Mouse (Mus musculus) liver, postnatal 0 days (tissue): ENCODE results near the gene Lhfp. TPM values are rescaled to one million over a fixed set of nuclear protein-coding genes. Genes with fewer than 3 reads are reported as not detected.
A peak's percentile ranks its signal among the peaks of the same experiment; 100 is the strongest.

ENCODE experiments used
- ATAC-seq: fragments of 200-750 bp; cut with Nextera tagmentation; 2 replicates; pipeline ENCODE4 v1.8.0; 2017; ENCODE audit warnings: mild to moderate bottlenecking, moderate library complexity
- DNase-seq: peaks from one replicate; pipeline ENCODE4 v3.0.0-alpha.2; 2016
- H3K27ac ChIP-seq: fragments of 300-500 bp; sonication (generic); 2 replicates; pipeline ENCODE4 v1.5.1; 2014; ENCODE audit warnings: antibody characterized with exemption, moderate library complexity, mild to moderate bottlenecking, low read depth
- H3K27me3 ChIP-seq: fragments of 300-500 bp; sonication (generic); 2 replicates; pipeline ENCODE4 v1.6.1; 2014; ENCODE audit warnings: low read length, control low read depth, mixed read lengths; ENCODE audit not compliant: insufficient read depth
- H3K36me3 ChIP-seq: fragments of 300-500 bp; sonication (generic); replicated peaks from 2 replicates; pipeline ENCODE4 v1.6.1; 2014; ENCODE audit warnings: mild to moderate bottlenecking, control low read depth, low read length, moderate library complexity, mixed read lengths; ENCODE audit not compliant: insufficient read depth
- H3K4me1 ChIP-seq: fragments of 300-500 bp; sonication (generic); 2 replicates; pipeline ENCODE4 v1.6.1; 2014; ENCODE audit warnings: antibody characterized with exemption, mild to moderate bottlenecking, control low read depth; ENCODE audit not compliant: insufficient read depth
- H3K4me2 ChIP-seq: fragments of 300-500 bp; sonication (generic); 2 replicates; pipeline ENCODE4 v1.6.1; 2014; ENCODE audit warnings: low read depth, mild to moderate bottlenecking, low read length, moderate library complexity, mixed read lengths
- H3K4me3 ChIP-seq: fragments of 300-500 bp; sonication (generic); 2 replicates; pipeline ENCODE4 v1.5.1; 2014; ENCODE audit warnings: low read depth, low read length
- H3K9ac ChIP-seq: fragments of 300-500 bp; sonication (generic); replicated peaks from 2 replicates; pipeline ENCODE4 v1.6.1; 2014; ENCODE audit warnings: mild to moderate bottlenecking, moderate library complexity
- H3K9me3 ChIP-seq: fragments of 300-500 bp; sonication (generic); 2 replicates; pipeline ENCODE4 v1.6.1; 2016; ENCODE audit warnings: mild to moderate bottlenecking, control low read depth, low read length, mixed read lengths
- CTCF ChIP-seq: sonication (generic); IDR thresholded peaks from 2 replicates; pipeline ENCODE4 v1.5.1; 2016; ENCODE audit warnings: antibody characterized with exemption, low read depth
- EP300 ChIP-seq: IDR thresholded peaks from 2 replicates; pipeline ENCODE4 v1.6.1; 2016; ENCODE audit warnings: antibody characterized with exemption, low read depth, mild to moderate bottlenecking
- WGBS: fragments of 180-500 bp; shearing (Covaris S2); extraction: QIAGEN DNeasy Blood & Tissue Kit; methylation state at CpG from one replicate; pipeline ENCODE4 v1.1.7; 2014; ENCODE audit not compliant: insufficient replicate concordance; 5-methylcytosine and 5-hydroxymethylcytosine counted together
- polyA plus RNA-seq: library from polyadenylated mRNA; unstranded; fragments of >200 nt; fragmentation: Nextera tagmentation; extraction: Ambion mirVana; gene quantifications from 2 replicates; pipeline ENCODE4 v1.2.1, GENCODE M21; 2015

The Lhfp gene
- polyA plus RNA-seq, 1 experiment from 2014 or later = 10.4 TPM

- Histone ChIP-seq H3K4me2 (no peak overlapping the region), H3K36me3 (no peaks in the 10 kb centered on the region), H3K27ac (no peak overlapping the region), H3K9me3 (no peaks in the 10 kb centered on the region), H3K27me3 (no peaks in the 10 kb centered on the region), H3K4me3 (no peak overlapping the region), H3K4me1 (no peaks in the 10 kb centered on the region), H3K9ac (no peak overlapping the region)
- TF ChIP-seq EP300 = no peak
- TF ChIP-seq CTCF = no peak
- no peak for DNase-seq
- WGBS = 71% methylated on average over 4 of the region's 4 CpGs
- ATAC-seq = no peak
Observed at GRCm38 (mm10) chr3:53236471-53236870, 195.1 kb downstream of the Lhfp start.

- Histone ChIP-seq H3K4me1 (no peaks in the 10 kb centered on the region), H3K27ac (no peak overlapping the region), H3K27me3 (no peaks in the 10 kb centered on the region), H3K4me3 (no peak overlapping the region), H3K36me3 (no peaks in the 10 kb centered on the region), H3K9me3 (no peaks in the 10 kb centered on the region), H3K4me2 (no peak overlapping the region), H3K9ac (no peak overlapping the region)
- 81% methylated on average over 3 of the region's 3 CpGs for WGBS
- no peak for DNase-seq
- no peak for ATAC-seq
- TF ChIP-seq CTCF (0 out of 2 replicates have a peak, but pooled peaks have one; percentile 3), EP300 (no peak)
Observed at GRCm38 (mm10) chr3:53240150-53240549, 198.8 kb downstream of the Lhfp start.

GRCm38 (mm10) chr3:53245571-53246208 lies 204.4 kb downstream of the Lhfp start:
- H3K27ac ChIP-seq = no peak overlapping the region
- WGBS = 73% methylated on average over 9 of the region's 9 CpGs

GRCm38 (mm10) chr3:53247102-53247501 lies 205.8 kb downstream of the Lhfp start:
- no peak overlapping the region for H3K4me3 ChIP-seq
- H3K4me2 ChIP-seq = no peak overlapping the region
- DNase-seq (peak; percentile 44), ATAC-seq (no peak)
- no peaks in the 10 kb centered on the region for H3K4me1 ChIP-seq
- H3K36me3 ChIP-seq = no peaks in the 10 kb centered on the region
- no peaks in the 10 kb centered on the region for H3K27me3 ChIP-seq
- no peak for TF ChIP-seq EP300
- TF ChIP-seq CTCF = peak; percentile 61
- no peak overlapping the region for H3K9ac ChIP-seq
- WGBS = 63% methylated on average over 3 of the region's 3 CpGs
- no peak overlapping the region for H3K27ac ChIP-seq
- no peaks in the 10 kb centered on the region for H3K9me3 ChIP-seq

More at GRCm38 (mm10) chr3:53245571-53246208, 204.4 kb downstream of the Lhfp start:
- H3K4me1 ChIP-seq = no peaks in the 10 kb centered on the region
- H3K4me2 ChIP-seq = no peak overlapping the region
- H3K9me3 ChIP-seq = no peaks in the 10 kb centered on the region
- H3K36me3 ChIP-seq = no peaks in the 10 kb centered on the region
- no peak overlapping the region for H3K4me3 ChIP-seq
- DNase-seq (no peak), ATAC-seq (no peak)
- TF ChIP-seq CTCF (no peak), EP300 (no peak)
- no peak overlapping the region for H3K9ac ChIP-seq
- no peaks in the 10 kb centered on the region for H3K27me3 ChIP-seq

GRCm38 (mm10) chr3:53248158-53248874 lies 207.0 kb downstream of the Lhfp start:
- Histone ChIP-seq H3K27me3 (no peaks in the 10 kb centered on the region), H3K4me1 (no peaks in the 10 kb centered on the region; the same call in 1 of the 2 replicates), H3K27ac (no peak overlapping the region), H3K9me3 (no peaks in the 10 kb centered on the region), H3K9ac (no peak overlapping the region), H3K36me3 (no peaks in the 10 kb centered on the region), H3K4me3 (no peak overlapping the region), H3K4me2 (no peak overlapping the region)
- TF ChIP-seq CTCF = no peak
- no peak for TF ChIP-seq EP300
- 50% methylated on average over 10 of the region's 10 CpGs for WGBS
- DNase-seq (no peak), ATAC-seq (no peak)

GRCm38 (mm10) chr3:53252556-53252955 lies 211.2 kb downstream of the Lhfp start:
- WGBS = 84% methylated on average over 5 of the region's 5 CpGs
- H3K4me2 ChIP-seq = no peak overlapping the region
- ATAC-seq = no peak
- no peaks in the 10 kb centered on the region for H3K36me3 ChIP-seq
- no peaks in the 10 kb centered on the region for H3K27me3 ChIP-seq
- TF ChIP-seq CTCF (no peak), EP300 (no peak)
- no peak for DNase-seq
- H3K9me3 ChIP-seq = no peaks in the 10 kb centered on the region
- H3K4me3 ChIP-seq = no peak overlapping the region
- no peaks in the 10 kb centered on the region; the same call in 1 of the 2 replicates for H3K4me1 ChIP-seq
- no peak overlapping the region for H3K9ac ChIP-seq
- H3K27ac ChIP-seq = no peak overlapping the region
